Mouse (Mus musculus): ENCODE measurements around the gene Noxred1. TPM values are rescaled to one million over a fixed set of nuclear protein-coding genes. Genes with fewer than 3 reads are reported as not detected.

The Noxred1 gene
- polyA plus RNA-seq (2012; rRNA removed), result 0.24 and 0.64 TPM in 2 replicates

GRCm38 (mm10) chr12:87238632-87239031, at the start of gene Noxred1:
TSS of gene Noxred1 (minus strand) at chr12:87238732.

DNA sequence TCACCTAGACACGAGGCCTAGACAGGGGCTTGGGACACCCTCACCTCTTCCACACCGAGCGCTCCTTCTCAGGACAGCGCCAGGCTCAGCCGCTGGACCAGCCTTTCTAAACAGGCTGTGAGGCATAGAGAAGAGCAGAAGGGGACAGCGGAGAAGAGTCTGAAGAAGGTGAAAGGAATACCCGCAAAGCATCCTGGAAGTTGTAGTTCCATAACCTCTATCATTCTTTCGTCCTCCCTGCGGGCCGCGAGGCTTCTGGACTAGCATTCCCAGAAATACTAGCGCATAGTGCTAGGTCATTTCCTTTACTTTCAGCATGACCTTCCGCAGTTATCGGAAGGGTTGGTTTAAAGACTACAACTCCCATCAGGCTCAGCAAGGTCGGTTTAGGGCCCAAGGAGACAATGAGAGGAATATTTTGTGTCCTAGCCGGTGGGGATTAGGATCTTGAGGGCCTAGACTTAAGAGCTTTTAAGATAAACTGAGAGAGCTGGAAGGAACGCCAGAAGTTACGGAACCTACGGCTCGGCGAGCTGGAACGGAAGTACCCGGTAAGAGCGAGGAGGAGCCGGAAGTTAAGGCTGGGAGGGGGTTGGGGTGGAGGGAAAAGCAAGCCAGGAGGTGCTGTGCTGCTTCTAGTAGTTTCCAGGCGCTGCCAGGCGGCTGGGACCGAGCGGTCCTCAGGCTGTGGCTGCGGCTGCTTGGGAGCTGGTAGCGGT, 27.7 kb upstream of the Noxred1 start, which contains the start of the genes Vipas39 and Ahsa1:
TSS of gene Vipas39 (minus strand) at position 149 of the 719 bp plus-strand sequence.
TSS of gene Ahsa1 (plus strand) at position 372 of the 719 bp plus-strand sequence.

DNA sequence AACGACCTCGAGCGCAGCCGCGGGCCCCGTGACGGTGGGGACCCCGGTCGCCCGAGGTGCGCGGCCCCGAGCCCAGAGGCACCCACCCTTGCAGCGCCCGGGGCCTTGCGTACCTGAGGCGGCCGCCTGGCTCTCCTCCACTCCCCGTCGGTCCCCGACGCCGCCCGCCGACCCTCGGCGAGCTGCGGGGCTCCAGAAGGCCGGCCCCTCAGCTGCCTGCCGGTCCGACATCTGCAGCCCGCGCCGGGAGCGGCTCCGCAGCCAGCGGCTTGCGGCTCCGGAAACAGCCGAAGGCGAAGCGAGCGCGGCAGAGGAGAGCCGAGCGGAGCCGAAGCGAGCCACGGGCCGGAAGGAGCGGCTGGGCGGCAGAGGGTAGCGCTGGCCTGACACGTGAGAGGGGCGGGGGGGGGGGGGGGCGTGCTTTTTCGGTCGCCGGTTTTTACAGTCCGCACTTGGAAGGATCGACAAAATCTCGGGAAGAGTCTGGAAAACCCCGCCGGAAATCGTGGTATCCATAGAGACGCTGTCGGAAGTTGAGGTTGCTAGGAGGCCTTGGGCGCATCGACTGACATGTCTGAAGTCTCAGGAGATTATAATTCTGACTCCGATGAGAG, 38.5 kb downstream of the Noxred1 start, which contains the start of gene Tmed8:
TSS of gene Tmed8 (minus strand) at position 482 of the 614 bp plus-strand sequence.

DNA sequence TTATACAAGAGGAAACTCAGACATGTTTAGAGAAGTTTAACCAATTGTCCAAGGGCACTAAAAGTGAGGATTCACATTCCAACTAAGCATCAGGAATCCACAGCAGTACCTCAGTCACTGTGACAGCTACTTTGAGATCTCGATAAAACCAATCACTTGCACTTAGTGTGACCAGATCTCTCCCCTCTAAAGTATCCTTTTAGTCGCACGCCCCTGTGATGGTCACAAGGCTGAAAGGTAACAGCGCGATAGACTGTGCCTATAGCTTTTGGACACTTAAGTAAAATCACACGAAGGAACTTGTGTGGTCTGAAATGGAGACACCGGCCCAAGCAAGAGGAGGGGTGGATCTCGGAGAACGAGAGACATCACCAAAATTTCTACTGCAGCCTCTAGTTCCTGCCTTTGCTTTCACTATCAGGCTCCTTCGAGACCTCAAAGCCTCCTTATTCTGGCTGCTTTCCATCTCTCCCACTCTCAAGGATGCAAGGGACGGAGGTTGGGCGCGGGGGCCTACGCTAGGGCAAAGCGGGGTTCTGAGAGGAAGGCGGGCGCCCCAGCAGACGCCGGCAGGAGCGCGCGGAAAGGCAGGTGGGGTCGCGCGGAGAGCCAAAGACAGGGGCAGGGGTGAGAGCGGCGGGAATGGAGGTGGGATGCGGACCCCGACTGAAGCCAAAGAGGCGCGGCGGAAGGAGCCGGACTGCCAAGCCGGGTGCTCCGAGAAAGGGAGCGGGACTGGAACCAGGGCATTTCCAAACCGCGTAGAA, 39.1 kb downstream of the Noxred1 start, which contains the start of gene Samd15:
TSS of gene Samd15 (plus strand) at position 518 of the 767 bp plus-strand sequence.

Other genes with a start within 250 kb of the Noxred1 start
- gene Zdhhc22, start 248.3 kb downstream of the Noxred1 start, polyA plus RNA-seq (2012; rRNA removed), result 0.93 and 1.4 TPM in 2 replicates
- 0.43 and 0.74 TPM in 2 replicates for gene Tmem63c, start 217.4 kb downstream of the Noxred1 start, polyA plus RNA-seq (2012; rRNA removed)
- 2.2 and 3.5 TPM in 2 replicates for gene Ngb, start 136.2 kb downstream of the Noxred1 start, polyA plus RNA-seq (2012; rRNA removed)
- gene Gstz1, start 91.6 kb downstream of the Noxred1 start, polyA plus RNA-seq (2012; rRNA removed), result 59.2 and 71.8 TPM in 2 replicates
- gene Pomt2, start 90.8 kb downstream of the Noxred1 start, polyA plus RNA-seq (2012; rRNA removed), result 25.1 and 25.4 TPM in 2 replicates
- 0.36 and 0.37 TPM in 2 replicates for gene Samd15, start 39.0 kb downstream of the Noxred1 start, polyA plus RNA-seq (2012; rRNA removed)
- 6.1 and 6.4 TPM in 2 replicates for gene Tmed8, start 38.3 kb downstream of the Noxred1 start, polyA plus RNA-seq (2012; rRNA removed)
- 33.8 and 39.1 TPM in 2 replicates for gene Vipas39, start 27.5 kb upstream of the Noxred1 start, polyA plus RNA-seq (2012; rRNA removed)
- 74.1 and 75.4 TPM in 2 replicates for gene Ahsa1, start 27.7 kb upstream of the Noxred1 start, polyA plus RNA-seq (2012; rRNA removed)
- 1.4 and 1.7 TPM in 2 replicates for gene Ism2, start 61.0 kb upstream of the Noxred1 start, polyA plus RNA-seq (2012; rRNA removed)
- 8.2 and 19.2 TPM in 2 replicates for gene Sptlc2, start 149.6 kb upstream of the Noxred1 start, polyA plus RNA-seq (2012; rRNA removed)
- 7.3 and 12.3 TPM in 2 replicates for gene Slirp, start 205.2 kb upstream of the Noxred1 start, polyA plus RNA-seq (2012; rRNA removed)
- 22.2 and 22.5 TPM in 2 replicates for gene Alkbh1, start 205.3 kb upstream of the Noxred1 start, polyA plus RNA-seq (2012; rRNA removed)
- 4.9 and 5.3 TPM in 2 replicates for gene Snw1, start 233.5 kb upstream of the Noxred1 start, polyA plus RNA-seq (2012; rRNA removed)